Mouse (Mus musculus) left cerebral cortex, adult 2 months (tissue): ENCODE measurements around the gene Cacng1. TPM values are rescaled to one million over a fixed set of nuclear protein-coding genes. Genes with fewer than 3 reads are reported as not detected.

Experiments
- DNase-seq, 2 experiments: peaks; one replicate each; pipeline ENCODE4 v3.0.0; 2021 to 2022; ENCODE audit warnings: low spot score in 2 of 2, mixed read lengths in 1 of 2; ENCODE audit errors: extremely low spot score in 1 of 2
- H3K27ac ChIP-seq: fragments of 200-600 bp; 2 replicates; pipeline ENCODE4 v1.8.1; 2022
- H3K4me3 ChIP-seq: fragments of 200-600 bp; 2 replicates; pipeline ENCODE4 v1.8.1; 2022
- CTCF ChIP-seq: fragments of 200-600 bp; IDR thresholded peaks from 2 replicates; pipeline ENCODE4 v1.8.1; 2022; ENCODE audit warnings: antibody characterized with exemption, mild to moderate bottlenecking, moderate library complexity
- intact Hi-C: fragments of 180-260 bp; cut with DNase I; formaldehyde crosslinking; loops from one replicate; pipeline ENCODE4 v1.15.1; 2025
- total RNA-seq, 2 experiments: library from RNA; stranded (reverse); gene quantifications; 2 replicates each; pipeline ENCODE4 v1.2.3; 2021

Gene Cacng1
- total RNA-seq, 2 experiments from 2014 or later: not detected

DNA sequence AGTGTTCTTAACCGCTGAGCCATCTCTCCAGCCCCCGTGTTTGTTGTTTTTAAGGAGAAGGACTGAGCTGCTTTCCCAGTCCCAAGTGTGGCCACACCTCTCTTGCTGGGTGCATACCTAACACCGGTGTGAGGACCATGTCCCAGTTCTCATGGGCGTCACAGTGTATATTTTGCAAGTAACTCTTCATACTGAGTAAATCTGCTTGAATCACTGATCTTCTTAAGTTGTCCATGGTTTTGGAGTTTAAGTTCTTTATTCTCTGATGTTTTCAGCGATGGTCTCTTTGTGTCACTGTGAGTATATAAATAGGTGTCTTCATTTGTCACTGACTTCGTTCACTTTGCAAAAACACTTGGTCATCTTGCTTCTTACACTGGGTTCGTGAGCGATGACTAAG is 41.7 kb downstream of the Cacng1 start:
- no peak for TF ChIP-seq CTCF
- Histone ChIP-seq H3K27ac (no peak overlapping the region), H3K4me3 (no peak overlapping the region)
- intact Hi-C loops: no loop called here
- no peak for DNase-seq

DNA sequence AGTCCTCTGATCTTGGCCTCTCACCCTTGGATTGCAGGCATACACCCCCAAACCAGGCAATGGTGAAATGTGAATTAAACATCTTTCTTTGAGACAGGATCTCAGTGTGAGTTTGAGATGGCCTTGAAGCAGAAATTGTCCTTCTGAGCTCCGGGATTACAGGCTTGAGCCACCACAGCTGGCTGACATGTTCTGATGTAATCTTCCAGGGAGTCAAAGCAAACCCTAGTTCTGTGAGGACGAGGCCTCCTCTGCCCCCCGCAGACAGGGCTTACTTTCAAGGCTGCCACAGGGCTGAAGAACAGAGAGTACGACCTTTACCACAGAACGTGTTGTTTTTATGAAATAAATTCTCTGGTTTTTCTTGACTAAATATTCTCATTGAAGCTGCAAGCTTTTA is 42.3 kb downstream of the Cacng1 start:
- no peak overlapping the region for H3K27ac ChIP-seq
- TF ChIP-seq CTCF: no peak
- intact Hi-C loops: no loop called here
- no peak overlapping the region for H3K4me3 ChIP-seq
- DNase-seq: no peak

DNA sequence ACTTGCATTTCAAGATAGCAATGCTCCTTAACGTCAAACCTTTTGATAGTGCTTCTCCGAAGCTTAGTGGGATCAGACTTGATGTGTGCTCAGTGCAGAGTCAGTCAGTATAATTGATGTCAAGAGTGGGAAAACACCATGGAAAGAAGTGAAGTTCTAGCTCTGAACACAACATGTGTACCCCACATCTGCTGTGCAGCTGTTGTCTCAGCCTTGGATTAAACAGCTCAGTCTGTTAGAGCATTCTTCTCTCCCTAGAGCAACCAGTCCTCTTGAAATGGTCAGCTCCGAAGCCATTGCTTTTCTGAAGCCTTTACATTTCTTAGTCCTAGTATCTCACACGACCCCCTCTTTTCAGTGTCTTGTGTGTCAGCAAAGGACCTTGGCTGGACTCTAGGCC is 47.3 kb downstream of the Cacng1 start:
- DNase-seq: no peak
- H3K27ac ChIP-seq: no peak overlapping the region
- no peak overlapping the region for H3K4me3 ChIP-seq
- no peak for TF ChIP-seq CTCF
- intact Hi-C loops: no loop called here

DNA sequence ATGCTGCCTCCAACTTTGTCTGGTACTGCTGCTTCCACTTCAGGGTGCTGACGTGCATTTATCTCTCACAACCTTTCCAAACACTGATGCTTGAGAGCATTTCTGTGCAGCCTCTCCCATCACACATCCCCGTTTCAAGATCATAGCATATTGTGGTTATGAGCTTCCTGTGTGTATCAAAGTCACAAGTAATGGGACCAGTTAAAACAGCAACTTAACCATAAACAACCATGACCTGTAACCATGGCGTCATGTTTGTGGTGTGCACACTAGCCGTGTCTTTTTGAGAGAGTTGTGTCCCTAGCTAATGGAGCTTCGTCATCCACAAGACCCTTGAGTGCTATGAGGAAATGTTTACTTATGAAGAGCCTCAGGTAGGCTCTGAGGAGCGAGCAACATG is 48.1 kb downstream of the Cacng1 start:
- intact Hi-C loops: no loop called here
- DNase-seq: no peak
- no peak overlapping the region for H3K4me3 ChIP-seq
- no peak for TF ChIP-seq CTCF
- H3K27ac ChIP-seq: no peak overlapping the region

DNA sequence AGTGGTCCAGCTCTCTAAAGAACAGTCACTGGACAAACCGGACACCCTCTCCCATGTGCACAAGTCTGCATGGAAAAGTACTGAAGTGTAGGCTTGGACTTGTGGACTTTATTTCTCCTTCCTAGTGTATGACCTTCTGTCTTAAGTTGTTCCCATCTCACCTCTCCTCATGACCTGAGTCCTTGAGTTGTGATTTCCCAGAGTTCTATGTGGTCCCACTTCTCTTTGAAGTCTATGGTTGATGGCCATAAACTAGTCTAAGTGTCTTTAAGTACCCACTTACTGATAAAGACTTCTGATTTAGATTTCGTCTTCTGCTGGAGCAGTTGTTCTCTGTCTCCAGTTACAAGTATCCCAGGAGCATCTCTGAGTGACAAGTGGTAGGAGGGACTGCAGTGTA is 48.8 kb downstream of the Cacng1 start:
- H3K27ac ChIP-seq: no peak overlapping the region
- intact Hi-C loops: no loop called here
- no peak overlapping the region for H3K4me3 ChIP-seq
- no peak for DNase-seq
- TF ChIP-seq CTCF: no peak

DNA sequence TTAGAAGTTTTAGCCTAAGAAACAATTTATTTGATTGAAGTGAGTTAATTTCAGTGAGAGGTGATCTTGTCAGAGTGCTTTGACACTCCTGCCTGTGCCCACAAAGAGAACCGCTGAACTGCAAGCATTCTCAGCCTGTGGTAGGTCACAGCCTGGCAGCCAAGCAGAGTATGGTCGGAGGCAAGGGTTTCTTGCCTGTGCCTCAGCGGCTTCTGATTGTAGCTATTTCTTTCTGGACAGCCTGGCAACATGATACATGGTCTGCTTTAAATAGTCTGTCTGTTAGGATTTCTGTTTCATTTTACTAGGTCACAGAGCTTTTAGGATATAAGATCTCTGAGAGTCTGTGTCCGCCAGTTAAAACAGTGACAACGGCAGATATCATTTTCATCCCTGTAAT is 53.7 kb downstream of the Cacng1 start:
- no peak overlapping the region for H3K27ac ChIP-seq
- TF ChIP-seq CTCF: no peak
- intact Hi-C loops: no loop called here
- no peak overlapping the region for H3K4me3 ChIP-seq
- DNase-seq: no peak

DNA sequence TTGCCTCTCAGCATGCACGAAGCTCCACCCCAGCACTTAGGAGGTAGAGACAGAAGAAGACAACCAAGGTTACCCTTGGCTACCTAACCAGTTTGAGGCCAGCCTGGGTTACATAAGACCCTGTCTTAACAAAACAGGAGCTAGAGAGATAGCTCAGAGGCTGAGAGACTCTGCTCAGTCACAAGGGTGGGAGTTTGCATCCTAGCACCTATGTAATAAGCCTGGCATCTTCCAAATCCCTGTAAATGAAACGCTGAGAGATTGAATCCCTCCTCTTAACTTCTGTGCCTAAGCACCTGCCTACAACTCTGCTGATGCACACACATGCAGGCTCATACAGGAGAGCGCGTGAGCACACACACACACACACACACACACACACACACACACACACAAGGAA is 55.9 kb downstream of the Cacng1 start:
- DNase-seq: no peak
- Histone ChIP-seq H3K27ac (no peak overlapping the region), H3K4me3 (no peak overlapping the region)
- no peak for TF ChIP-seq CTCF
- intact Hi-C loops: no loop called here

DNA sequence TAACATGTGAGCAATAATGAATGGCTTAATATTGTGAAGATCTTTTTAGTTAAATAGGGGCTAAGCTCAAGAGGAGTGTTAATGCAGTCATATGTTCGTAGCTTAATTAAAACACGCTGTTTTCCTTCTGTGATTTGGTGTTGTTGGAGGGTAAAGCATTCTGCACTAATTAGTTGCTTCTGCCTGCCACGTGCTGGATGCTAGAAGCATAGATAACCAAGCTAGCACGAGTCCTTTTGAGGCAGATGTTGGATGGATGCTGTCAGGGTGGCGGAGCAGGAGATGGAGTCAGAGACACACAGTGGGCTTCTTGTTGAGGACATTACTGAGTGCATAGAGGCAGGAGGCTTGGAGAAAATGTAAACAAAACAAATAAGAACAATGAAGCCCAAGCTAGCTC is 59.2 kb downstream of the Cacng1 start:
- Histone ChIP-seq H3K4me3 (no peak overlapping the region), H3K27ac (no peak overlapping the region)
- no peak for TF ChIP-seq CTCF
- intact Hi-C loops: no loop called here
- DNase-seq: no peak

DNA sequence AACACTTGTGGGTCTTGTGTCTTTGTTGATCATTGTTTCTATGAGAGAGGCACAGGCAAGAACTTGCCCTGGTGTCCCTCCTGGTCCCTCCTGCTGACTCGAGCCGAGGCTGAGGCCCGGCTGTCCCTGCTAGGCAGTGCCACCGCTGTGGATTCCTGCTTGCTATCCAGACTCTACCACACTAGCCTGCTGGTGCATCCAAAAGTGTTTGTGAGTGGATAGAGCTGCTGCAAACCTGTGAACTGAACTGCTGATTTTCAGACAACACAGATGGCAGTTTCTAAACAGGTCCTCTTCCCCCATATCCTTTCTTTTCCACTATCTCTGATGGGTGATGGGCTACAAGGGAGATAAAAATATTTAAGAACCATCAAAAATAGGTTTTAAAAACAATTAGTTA is 60.8 kb downstream of the Cacng1 start:
- no peak for DNase-seq
- no peak for TF ChIP-seq CTCF
- intact Hi-C loops: no loop called here
- no peak overlapping the region for H3K27ac ChIP-seq
- H3K4me3 ChIP-seq: no peak overlapping the region

Other genes starting within 250 kb of the Cacng1 start
- 10 to 100 TPM; 54.5 to 55.2 TPM for gene Pitpnc1, start 245.8 kb downstream of the Cacng1 start, total RNA-seq
- 10 to 100 TPM; 67.1 to 72.9 TPM for gene Psmd12, start 237.0 kb downstream of the Cacng1 start, total RNA-seq
- gene Helz, start 168.6 kb downstream of the Cacng1 start, total RNA-seq: 10 to 100 TPM; 52.2 to 53.3 TPM
- gene Cacng4, start 78.0 kb upstream of the Cacng1 start, total RNA-seq: 10 to 100 TPM; 22.9 to 37.1 TPM
- gene Cacng5, start 198.5 kb upstream of the Cacng1 start, total RNA-seq: 10 to 100 TPM; 11.5 to 15.2 TPM